Mouse (Mus musculus): Measurements from ENCODE around the gene Asic2. TPM values are rescaled to one million over a fixed set of nuclear protein-coding genes. Genes with fewer than 3 reads are reported as not detected.

The Asic2 gene
- total and polyA plus RNA-seq, 3 experiments = not detected

DNA sequence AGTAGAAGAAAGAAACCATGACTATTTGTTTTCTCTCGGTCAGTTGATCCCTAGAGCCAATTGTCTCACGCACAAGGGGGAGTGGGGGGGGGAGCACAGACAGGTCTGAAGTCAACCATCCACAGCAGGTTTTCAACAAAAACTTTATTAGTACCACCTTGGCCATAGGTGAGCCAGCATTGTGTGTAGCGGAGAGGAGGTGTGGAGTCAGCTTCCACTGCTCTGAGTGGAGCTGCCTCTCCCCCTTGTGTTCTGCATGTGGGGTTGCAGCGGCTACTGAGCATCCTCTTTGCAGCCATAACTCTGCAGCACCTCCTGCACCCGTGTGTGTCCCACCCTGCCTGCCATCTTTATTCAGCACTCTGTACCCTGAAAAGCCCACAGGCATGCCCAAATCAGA lies 6.3 kb upstream of the Asic2 start:
- DNase-seq (ENCODE audit: low read depth, low spot score) = no peak
- Histone ChIP-seq H3K27me3 (ENCODE audit: control insufficient read depth in 1 of 2, insufficient read depth in 2 of 2, low read length in 2 of 2) (no peaks in the 10 kb centered on the region), H3K4me3 (ENCODE audit: control insufficient read depth in 1 of 2, insufficient read depth in 1 of 2, low read depth in 2 of 2, low read length in 2 of 2) (no peak overlapping the region), H3K79me2 (ENCODE audit: control insufficient read depth, insufficient read depth, low read length, poor library complexity) (no peaks in the 10 kb centered on the region), H3K36me3 (ENCODE audit: control insufficient read depth in 1 of 2, insufficient read depth in 2 of 2, low read length in 2 of 2) (no peaks in the 10 kb centered on the region), H3K9me3 (replicated peaks; ENCODE audit: insufficient read depth, low read length) (no peaks in the 10 kb centered on the region), H3K27ac (ENCODE audit: control insufficient read depth, low read depth, low read length) (no peak overlapping the region), H3K4me1 (ENCODE audit: control insufficient read depth in 1 of 2, insufficient read depth in 2 of 2, low read length in 2 of 2) (no peaks in the 10 kb centered on the region), H3K9ac (ENCODE audit: control insufficient read depth, low read depth, low read length, poor library complexity, severe bottlenecking) (no peak overlapping the region)
- TF ChIP-seq ZNF384 (IDR thresholded peaks at IDR 0.05; ENCODE audit: low read depth, low read length) (no peak), KAT2A (conservative IDR thresholded peaks at IDR 0.05; ENCODE audit: low read depth, low read length) (no peak), TAL1 (IDR thresholded peaks at IDR 0.05; ENCODE audit: low read length) (no peak), MEF2A (IDR thresholded peaks at IDR 0.05; ENCODE audit: extremely low read depth, insufficient replicate concordance, low read depth, low read length, poor library complexity, severe bottlenecking) (no peak), RCOR1 (IDR thresholded peaks at IDR 0.05; ENCODE audit: low read depth, low read length) (no peak), HCFC1 (IDR thresholded peaks at IDR 0.05; ENCODE audit: low read depth, low read length) (no peak), SIN3A (IDR thresholded peaks at IDR 0.05; ENCODE audit: low read length) (no peak), ZMIZ1 (IDR thresholded peaks at IDR 0.05; ENCODE audit: low read depth, low read length) (no peak), NRF1 (IDR thresholded peaks at IDR 0.05; ENCODE audit: insufficient read depth, low read depth, low read length, poor library complexity, severe bottlenecking) (no peak), ZC3H11A (IDR thresholded peaks at IDR 0.05; ENCODE audit: low read depth, low read length) (no peak), MAZ (IDR thresholded peaks at IDR 0.05; ENCODE audit: low read depth, low read length) (no peak), UBTF (IDR thresholded peaks at IDR 0.05; ENCODE audit: borderline replicate concordance, insufficient read depth, low read depth, low read length) (no peak), MAFK (IDR thresholded peaks at IDR 0.05; ENCODE audit: borderline replicate concordance, low read depth, low read length) (no peak), CTCF (IDR thresholded peaks at IDR 0.05 in 2 of 3, conservative IDR thresholded peaks at IDR 0.05 in 1 of 3; ENCODE audit: control insufficient read depth in 1 of 3, insufficient read depth in 1 of 3, low read depth in 2 of 3, low read length in 3 of 3, poor library complexity in 1 of 3, severe bottlenecking in 1 of 3) (no peak), MYB (IDR thresholded peaks at IDR 0.05; ENCODE audit: low read depth, low read length) (no peak), NELFE (IDR thresholded peaks at IDR 0.05; ENCODE audit: low read depth, low read length) (no peak), JUND (IDR thresholded peaks at IDR 0.05; ENCODE audit: low read depth, low read length) (no peak), USF1 (IDR thresholded peaks at IDR 0.05; ENCODE audit: low read depth, low read length) (no peak)

DNA sequence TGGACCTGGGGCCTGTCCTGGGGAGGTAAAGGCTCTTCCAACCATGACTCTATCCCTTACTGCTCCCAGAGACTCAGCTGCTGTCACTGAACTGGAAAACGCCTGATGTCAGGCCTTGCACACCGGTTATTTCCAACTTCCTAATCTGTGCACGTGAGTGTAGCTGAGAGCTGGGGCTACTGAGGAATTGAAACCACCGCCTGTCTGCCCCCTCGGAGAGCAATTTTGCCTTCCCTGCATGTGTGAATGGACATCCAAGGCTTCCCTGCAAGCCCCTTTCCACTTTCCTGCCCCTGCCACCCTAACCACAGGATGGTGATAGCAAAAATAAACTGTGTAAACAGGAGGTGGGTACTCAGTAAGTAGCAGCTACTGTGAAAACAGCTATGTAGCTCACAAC lies 5.4 kb upstream of the Asic2 start:
- no peaks in the 10 kb centered on the region for H3K36me3 ChIP-seq (ENCODE audit: control insufficient read depth in 1 of 2, insufficient read depth in 2 of 2, low read length in 2 of 2)
- DNase-seq (ENCODE audit: low read depth, low spot score) = no peak
- no peaks in the 10 kb centered on the region for H3K4me1 ChIP-seq (ENCODE audit: control insufficient read depth in 1 of 2, insufficient read depth in 2 of 2, low read length in 2 of 2)
- H3K9me3 ChIP-seq (replicated peaks; ENCODE audit: insufficient read depth, low read length) = no peaks in the 10 kb centered on the region
- H3K4me3 ChIP-seq (ENCODE audit: control insufficient read depth in 1 of 2, insufficient read depth in 1 of 2, low read depth in 2 of 2, low read length in 2 of 2) = no peak overlapping the region
- no peak overlapping the region for H3K27ac ChIP-seq (ENCODE audit: control insufficient read depth, low read depth, low read length)
- H3K9ac ChIP-seq (ENCODE audit: control insufficient read depth, low read depth, low read length, poor library complexity, severe bottlenecking) = no peak overlapping the region
- TF ChIP-seq MEF2A (IDR thresholded peaks at IDR 0.05; ENCODE audit: extremely low read depth, insufficient replicate concordance, low read depth, low read length, poor library complexity, severe bottlenecking) (no peak), SIN3A (IDR thresholded peaks at IDR 0.05; ENCODE audit: low read length) (no peak), KAT2A (conservative IDR thresholded peaks at IDR 0.05; ENCODE audit: low read depth, low read length) (no peak), POLR2A (IDR thresholded peaks at IDR 0.05; ENCODE audit: control insufficient read depth in 1 of 2, insufficient read depth in 1 of 2, low read depth in 1 of 2, low read length in 2 of 2, poor library complexity in 1 of 2) (no peak), CHD1 (IDR thresholded peaks at IDR 0.05; ENCODE audit: low read depth, low read length) (no peak), ZMIZ1 (IDR thresholded peaks at IDR 0.05; ENCODE audit: low read depth, low read length) (no peak), USF1 (IDR thresholded peaks at IDR 0.05; ENCODE audit: low read depth, low read length) (no peak), MYC (IDR thresholded peaks at IDR 0.05; ENCODE audit: low read depth, low read length) (no peak), GATA1 (IDR thresholded peaks at IDR 0.05; ENCODE audit: low read depth, low read length) (no peak), JUND (IDR thresholded peaks at IDR 0.05; ENCODE audit: low read depth, low read length) (no peak), BHLHE40 (IDR thresholded peaks at IDR 0.05; ENCODE audit: borderline replicate concordance, low read depth, low read length) (no peak), TAL1 (IDR thresholded peaks at IDR 0.05; ENCODE audit: low read length) (no peak), SMC3 (IDR thresholded peaks at IDR 0.05; ENCODE audit: low read depth, low read length) (no peak)
- no peaks in the 10 kb centered on the region for H3K79me2 ChIP-seq (ENCODE audit: control insufficient read depth, insufficient read depth, low read length, poor library complexity)
- no peaks in the 10 kb centered on the region for H3K27me3 ChIP-seq (ENCODE audit: control insufficient read depth in 1 of 2, insufficient read depth in 2 of 2, low read length in 2 of 2)
